Mouse (Mus musculus) regulatory T cell (primary cell): ENCODE measurements around the gene Plekhg5.

Source experiments
- in situ Hi-C: fragments of 300-600 bp; cut with MboI, MseI; formaldehyde crosslinking; loops from one replicate; pipeline ENCODE4 v1.15.1; 2025; ENCODE audit warnings: high pct_unique_total_duplicates

Gene Plekhg5

GRCm38 (mm10) chr4:152125161-152126025 lies 53.1 kb downstream of the Plekhg5 start:
- in situ Hi-C loops, result loop anchor here (10.0 kb wide), 1 partner anchor 1211 kb away; the partner anchor contains the start of genes Park7 and Tnfrsf9

GRCm38 (mm10) chr4:152126026-152126920 lies 54.0 kb downstream of the Plekhg5 start:
- in situ Hi-C loops, result loop anchor here (10.0 kb wide), 1 partner anchor 1211 kb away; the partner anchor contains the start of genes Park7 and Tnfrsf9

GRCm38 (mm10) chr4:152127884-152128283 lies 55.6 kb downstream of the Plekhg5 start:
- in situ Hi-C loops, result loop anchor here (10.0 kb wide), 1 partner anchor 1213 kb away; the partner anchor contains the start of genes Park7 and Tnfrsf9

- in situ Hi-C loops, result loop anchor here (10.0 kb wide), 1 partner anchor 1214 kb away; the partner anchor contains the start of genes Park7 and Tnfrsf9
Measured at GRCm38 (mm10) chr4:152128784-152129183, 56.5 kb downstream of the Plekhg5 start.

GRCm38 (mm10) chr4:152129395-152129930 lies 57.2 kb downstream of the Plekhg5 start:
- in situ Hi-C loops, result loop anchor here (10.0 kb wide), 1 partner anchor 1215 kb away; the partner anchor contains the start of genes Park7 and Tnfrsf9

GRCm38 (mm10) chr4:152130771-152131653 lies 58.7 kb downstream of the Plekhg5 start:
- in situ Hi-C loops, result no loop called here

GRCm38 (mm10) chr4:152131809-152132771 lies 59.8 kb downstream of the Plekhg5 start:
- in situ Hi-C loops, result no loop called here

- in situ Hi-C loops, result no loop called here
Measured at GRCm38 (mm10) chr4:152132772-152133169, 60.5 kb downstream of the Plekhg5 start.

GRCm38 (mm10) chr4:152133213-152133612 lies 60.9 kb downstream of the Plekhg5 start:
- in situ Hi-C loops, result no loop called here

- in situ Hi-C loops, result no loop called here
Measured at GRCm38 (mm10) chr4:152134507-152134906, 62.2 kb downstream of the Plekhg5 start.

- in situ Hi-C loops, result no loop called here
Measured at GRCm38 (mm10) chr4:152135363-152135762, 63.1 kb downstream of the Plekhg5 start.

GRCm38 (mm10) chr4:152136112-152136875 lies 64.0 kb downstream of the Plekhg5 start:
- in situ Hi-C loops, result no loop called here

GRCm38 (mm10) chr4:152136876-152137250 lies 64.6 kb downstream of the Plekhg5 start:
- in situ Hi-C loops, result no loop called here

- in situ Hi-C loops, result no loop called here
Measured at GRCm38 (mm10) chr4:152138497-152139260, 66.4 kb downstream of the Plekhg5 start.

GRCm38 (mm10) chr4:152140441-152140840 lies 68.1 kb downstream of the Plekhg5 start:
- in situ Hi-C loops, result no loop called here

- in situ Hi-C loops, result no loop called here
Measured at GRCm38 (mm10) chr4:152141521-152142135, 69.3 kb downstream of the Plekhg5 start.

- in situ Hi-C loops, result no loop called here
Measured at GRCm38 (mm10) chr4:152143632-152144031, 71.3 kb downstream of the Plekhg5 start.
